Mouse (Mus musculus) embryonic facial prominence, embryonic 13.5 days (tissue): ENCODE results near the gene Sall2. TPM values are rescaled to one million over a fixed set of nuclear protein-coding genes. Genes with fewer than 3 reads are reported as not detected.

ENCODE experiments used
- ATAC-seq: fragments of 200-750 bp; cut with Nextera tagmentation; 2 replicates; pipeline ENCODE4 v1.8.0; 2017; ENCODE audit warnings: low read depth; ENCODE audit not compliant: insufficient number of reproducible peaks, insufficient read depth, low FRiP score, low TSS enrichment
- H3K27ac ChIP-seq: fragments of 300-500 bp; sonication (generic); 2 replicates; pipeline ENCODE4 v1.5.1; 2015; ENCODE audit warnings: moderate library complexity, mild to moderate bottlenecking, inconsistent platforms
- H3K27me3 ChIP-seq: fragments of 300-500 bp; sonication (generic); 2 replicates; pipeline ENCODE4 v1.6.1; 2015; ENCODE audit warnings: mild to moderate bottlenecking, inconsistent platforms
- H3K36me3 ChIP-seq: fragments of 300-500 bp; sonication (generic); 2 replicates; pipeline ENCODE4 v1.6.1; 2015; ENCODE audit warnings: mild to moderate bottlenecking, inconsistent platforms
- H3K4me1 ChIP-seq: fragments of 300-500 bp; sonication (generic); 2 replicates; pipeline ENCODE4 v1.6.1; 2015; ENCODE audit warnings: inconsistent platforms
- H3K4me2 ChIP-seq: fragments of 300-500 bp; sonication (generic); 2 replicates; pipeline ENCODE4 v1.6.1; 2015; ENCODE audit warnings: moderate library complexity, mild to moderate bottlenecking, inconsistent platforms
- H3K4me3 ChIP-seq: fragments of 300-500 bp; sonication (generic); 2 replicates; pipeline ENCODE4 v1.5.1; 2015; ENCODE audit warnings: mild to moderate bottlenecking, inconsistent platforms
- H3K9ac ChIP-seq: fragments of 300-500 bp; sonication (generic); 2 replicates; pipeline ENCODE4 v1.6.1; 2015; ENCODE audit warnings: mild to moderate bottlenecking, inconsistent platforms
- H3K9me3 ChIP-seq: fragments of 300-500 bp; sonication (generic); 2 replicates; pipeline ENCODE4 v1.6.1; 2016; ENCODE audit warnings: inconsistent platforms
- WGBS: fragments of 180-500 bp; shearing (Covaris S2); methylation state at CpG from one replicate; pipeline ENCODE4 v1.1.7; 2015; ENCODE audit warnings: mixed read lengths; 5-methylcytosine and 5-hydroxymethylcytosine counted together
- polyA plus RNA-seq: library from polyadenylated mRNA; unstranded; fragments of >200 nt; fragmentation: Nextera tagmentation; extraction: Ambion mirVana; gene quantifications from 2 replicates; pipeline ENCODE4 v1.2.1, GENCODE M21; 2015

Gene Sall2
- polyA plus RNA-seq, 1 experiment from 2014 or later, result 27.7 TPM

GRCm38 (mm10) chr14:52295558-52296264, 32.9 kb downstream of the Sall2 start:
- H3K9ac ChIP-seq, result no peak overlapping the region
- H3K36me3 ChIP-seq, result peaks cover 86% of the 10 kb centered on the region
- ATAC-seq, result no peak
- no peaks in the 10 kb centered on the region for H3K27me3 ChIP-seq
- no peaks in the 10 kb centered on the region for H3K4me1 ChIP-seq
- H3K4me2 ChIP-seq, result no peak overlapping the region
- 73% methylated on average over 6 of the region's 6 CpGs for WGBS
- no peak overlapping the region for H3K4me3 ChIP-seq
- H3K9me3 ChIP-seq, result no peaks in the 10 kb centered on the region
- H3K27ac ChIP-seq, result no peak overlapping the region

GRCm38 (mm10) chr14:52284191-52284590, 44.4 kb downstream of the Sall2 start:
- Histone ChIP-seq H3K4me2 (no peak overlapping the region), H3K36me3 (peaks cover 44% of the 10 kb centered on the region), H3K9me3 (no peaks in the 10 kb centered on the region), H3K27me3 (no peaks in the 10 kb centered on the region), H3K4me3 (no peak overlapping the region), H3K4me1 (peaks cover 8% of the 10 kb centered on the region), H3K9ac (no peak overlapping the region), H3K27ac (no peak overlapping the region)
- 91% methylated on average over 3 of the region's 3 CpGs for whole genome bisulfite sequencing
- ATAC-seq, result no peak

DNA sequence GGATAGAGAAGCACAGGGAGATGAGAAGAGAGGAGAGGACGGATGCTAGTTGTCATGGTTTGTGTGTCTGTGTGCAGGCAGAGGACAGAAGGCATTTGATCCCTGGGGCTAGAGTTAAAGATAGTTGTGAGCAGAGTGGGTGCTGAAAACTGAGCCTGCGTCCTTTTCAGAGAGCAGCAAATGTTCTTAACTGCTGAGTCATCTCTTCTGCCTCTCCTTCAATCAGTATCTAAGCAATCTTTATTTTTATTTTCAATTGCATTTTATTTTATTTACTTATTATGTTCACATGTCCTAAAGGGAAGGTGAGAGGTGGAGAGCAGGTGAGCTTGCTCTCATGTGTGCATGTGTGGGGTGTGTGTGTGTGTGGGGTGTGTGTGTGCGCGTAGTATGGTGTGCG, 44.9 kb downstream of the Sall2 start:
- Histone ChIP-seq H3K9me3 (no peaks in the 10 kb centered on the region), H3K4me3 (no peak overlapping the region), H3K9ac (no peak overlapping the region), H3K36me3 (peaks cover 41% of the 10 kb centered on the region), H3K4me1 (peaks cover 8% of the 10 kb centered on the region), H3K27ac (no peak overlapping the region), H3K27me3 (no peaks in the 10 kb centered on the region), H3K4me2 (no peak overlapping the region)
- 92% methylated on average over 5 of the region's 5 CpGs for WGBS
- ATAC-seq, result no peak

DNA sequence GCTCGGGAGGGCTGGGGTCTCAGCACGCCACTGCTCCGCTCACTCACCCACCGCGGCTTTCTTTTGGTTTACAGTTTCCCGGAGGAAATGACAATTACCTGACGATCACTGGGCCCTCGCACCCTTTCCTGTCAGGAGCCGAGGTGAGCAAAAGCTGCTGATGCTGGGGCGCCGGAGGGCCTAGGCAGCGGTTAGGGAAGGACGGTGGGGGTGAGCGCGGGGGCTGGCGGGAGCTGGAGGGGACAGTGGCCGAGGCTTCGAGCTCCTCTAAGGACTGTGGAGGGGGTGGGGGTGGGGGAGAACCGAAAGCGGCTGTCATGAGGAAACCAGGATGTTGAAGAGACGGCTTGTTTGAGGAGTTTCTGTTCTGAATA, 48.8 kb downstream of the Sall2 start:
- H3K36me3 ChIP-seq, result peaks cover 17% of the 10 kb centered on the region
- peak overlapping the region; percentile 69 for H3K4me2 ChIP-seq
- no peaks in the 10 kb centered on the region for H3K9me3 ChIP-seq
- H3K27ac ChIP-seq, result peak overlapping the region; percentile 81
- peak overlapping the region; percentile 92 for H3K9ac ChIP-seq
- peak overlapping the region; percentile 88 for H3K4me3 ChIP-seq
- no peaks in the 10 kb centered on the region for H3K27me3 ChIP-seq
- WGBS, result under 1% methylated on average over 21 of the region's 21 CpGs
- peaks cover 13% of the 10 kb centered on the region for H3K4me1 ChIP-seq
- peak; percentile 27; the same call in 1 of the 2 replicates for ATAC-seq

- H3K4me3 ChIP-seq, result peak within 1 kb of the TSS; percentile 88
- H3K36me3 ChIP-seq, result peaks cover 23% of the 10 kb centered on the region
- H3K27me3 ChIP-seq, result no peaks in the 10 kb centered on the region
- peak; percentile 97 for ATAC-seq
- H3K9ac ChIP-seq, result peak within 1 kb of the TSS; percentile 92
- H3K9me3 ChIP-seq, result no peaks in the 10 kb centered on the region
- peak within 1 kb of the TSS; percentile 81 for H3K27ac ChIP-seq
- WGBS, result under 1% methylated on average over 66 of the region's 66 CpGs
- peak within 1 kb of the TSS; percentile 69 for H3K4me2 ChIP-seq
- H3K4me1 ChIP-seq, result peaks cover 13% of the 10 kb centered on the region
These were observed 49.4 kb downstream of the Sall2 start, which contains the start of the genes Tox4 and Rab2b for GRCm38 (mm10) chr14:52278932-52279746. TSS of gene Tox4 (plus strand) at chr14:52279146. TSS of gene Rab2b (minus strand) at chr14:52279545.

DNA sequence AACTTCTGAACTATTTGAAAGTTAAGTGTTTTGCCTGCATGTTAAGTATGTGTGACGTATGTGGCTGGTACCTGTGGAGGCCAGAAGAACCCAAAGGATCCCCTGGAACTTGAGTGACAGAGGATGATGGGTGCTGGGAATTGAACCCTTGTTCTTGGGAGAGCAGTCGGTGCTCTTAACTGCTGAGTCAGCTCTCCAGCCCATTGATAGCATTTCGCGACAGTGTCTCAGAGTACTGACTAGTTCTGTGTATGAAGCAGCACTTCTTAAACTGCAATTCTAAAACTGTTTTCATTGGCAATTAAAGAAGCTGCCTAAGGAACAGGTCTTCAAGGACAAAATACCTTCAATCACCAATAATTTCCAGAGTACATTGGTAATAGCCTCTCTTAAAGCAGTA, 51.4 kb downstream of the Sall2 start:
- Histone ChIP-seq H3K36me3 (peaks cover 32% of the 10 kb centered on the region), H3K4me2 (no peak overlapping the region), H3K27me3 (no peaks in the 10 kb centered on the region), H3K4me3 (no peak overlapping the region), H3K9ac (no peak overlapping the region), H3K4me1 (peaks cover 13% of the 10 kb centered on the region), H3K9me3 (no peaks in the 10 kb centered on the region), H3K27ac (no peak overlapping the region)
- WGBS, result 93% methylated on average over 4 of the region's 4 CpGs
- ATAC-seq, result no peak

GRCm38 (mm10) chr14:52272781-52273180, 55.8 kb downstream of the Sall2 start:
- Histone ChIP-seq H3K9me3 (no peaks in the 10 kb centered on the region), H3K4me1 (no peaks in the 10 kb centered on the region), H3K27ac (no peak overlapping the region), H3K9ac (no peak overlapping the region), H3K4me3 (no peak overlapping the region), H3K27me3 (no peaks in the 10 kb centered on the region), H3K4me2 (no peak overlapping the region), H3K36me3 (peaks cover 45% of the 10 kb centered on the region)
- no peak for ATAC-seq
- 70% methylated on average over 3 of the region's 3 CpGs for WGBS

Other genes starting within 250 kb of the Sall2 start
- 755 and 841 TPM in 2 replicates for gene Hnrnpc, start 224.7 kb downstream of the Sall2 start, polyA plus RNA-seq
- gene Rpgrip1, start 218.1 kb downstream of the Sall2 start, polyA plus RNA-seq, result 71.6 and 81.6 TPM in 2 replicates
- gene Supt16, start 131.3 kb downstream of the Sall2 start, polyA plus RNA-seq, result 74.6 TPM in 2 replicates
- 47.4 and 49.9 TPM in 2 replicates for gene Chd8, start 71.0 kb downstream of the Sall2 start, polyA plus RNA-seq
- gene Tox4, start 49.6 kb downstream of the Sall2 start, polyA plus RNA-seq, result 41.9 TPM in 2 replicates
- 24.0 and 27.9 TPM in 2 replicates for gene Rab2b, start 49.2 kb downstream of the Sall2 start, polyA plus RNA-seq
- gene Mettl3, start 23.6 kb downstream of the Sall2 start, polyA plus RNA-seq, result 51.4 and 52.9 TPM in 2 replicates
- 0.19 TPM in 1 of 2 replicates, not detected in the other for gene Olfr1513, start 27.6 kb upstream of the Sall2 start, polyA plus RNA-seq
- gene Olfr1512, start 50.4 kb upstream of the Sall2 start, polyA plus RNA-seq, result 0.14 TPM in 1 of 2 replicates, not detected in the other
- not detected in 2 replicates for gene Olfr1511, start 68.6 kb upstream of the Sall2 start, polyA plus RNA-seq
- gene Olfr1510, start 85.6 kb upstream of the Sall2 start, polyA plus RNA-seq, result not detected in 2 replicates
- not detected in 2 replicates for gene Olfr1509, start 114.2 kb upstream of the Sall2 start, polyA plus RNA-seq
- gene Olfr1508, start 138.7 kb upstream of the Sall2 start, polyA plus RNA-seq, result 0.10 TPM in 1 of 2 replicates, not detected in the other
- not detected in 2 replicates for gene Olfr1507, start 167.0 kb upstream of the Sall2 start, polyA plus RNA-seq